8 mouse cellular contexts compared by ENCODE assay signal in the genomic region with DNA sequence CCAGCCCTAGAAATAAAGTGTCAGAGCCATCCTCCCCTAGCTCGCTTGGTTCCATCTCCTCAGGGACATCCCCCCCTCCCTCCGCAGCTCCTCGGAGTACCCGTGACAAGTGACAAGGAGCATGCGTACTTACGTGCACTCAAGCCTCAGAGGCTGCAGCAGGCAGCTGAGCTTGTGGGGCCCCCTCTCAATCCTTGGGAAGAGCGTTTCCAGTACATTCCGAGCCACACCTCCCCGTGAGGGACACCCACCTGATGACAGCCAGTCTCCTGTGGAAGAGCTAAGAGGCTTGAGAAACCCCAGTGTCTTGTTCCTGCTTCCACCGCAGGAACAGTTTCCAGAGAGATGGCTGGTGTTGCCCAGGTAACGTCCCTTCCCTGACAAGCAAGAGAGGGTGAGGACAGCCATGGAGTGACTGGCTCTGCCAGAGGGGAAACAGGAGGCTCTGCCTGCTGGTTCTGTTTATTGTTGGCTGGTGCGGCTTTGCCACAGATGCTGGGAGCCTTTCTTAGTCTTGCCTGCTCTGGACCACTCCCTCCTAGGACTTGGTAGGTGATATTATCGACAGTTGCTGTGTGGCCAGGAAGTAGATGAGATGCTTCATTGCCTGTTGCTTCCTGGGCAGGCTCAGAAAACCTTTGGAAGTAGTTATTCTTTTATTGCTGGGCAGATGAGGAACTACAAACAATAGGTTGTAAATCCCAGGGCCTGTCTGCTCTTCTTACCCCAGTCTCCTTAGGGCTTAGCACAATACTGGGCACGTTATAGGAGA.
A peak's percentile ranks its signal among the peaks of the same experiment; 100 is the strongest.
DNase-seq lines count a peak whose midpoint lies in the region; ATAC-seq lines count a peak whose summit lies in the region.

No protein-coding gene starts in this region.

- no peaks in the 10 kb centered on the region for H3K36me3 ChIP-seq in heart, embryonic 10.5 days
- H3K36me3 ChIP-seq in hindbrain, embryonic 11.5 days (ENCODE audit: control insufficient read depth, insufficient read depth, low read length): no peaks in the 10 kb centered on the region
- H3K36me3 ChIP-seq in limb, embryonic 15.5 days: no peaks in the 10 kb centered on the region

- peak overlapping the region; percentile 38 for H3K4me3 ChIP-seq in heart, embryonic 10.5 days
- H3K4me3 ChIP-seq in hindbrain, embryonic 11.5 days (ENCODE audit: low read depth, low read length): no peak overlapping the region
- H3K4me3 ChIP-seq in limb, embryonic 15.5 days: no peak overlapping the region

- H3K9ac ChIP-seq in hindbrain, embryonic 11.5 days (ENCODE audit: low read depth, low read length): no peak overlapping the region
- no peak overlapping the region for H3K9ac ChIP-seq in limb, embryonic 15.5 days

- H3K27ac ChIP-seq in heart, embryonic 10.5 days: peak overlapping the region; percentile 63
- 0 out of 2 replicates have a peak overlapping the region, but pooled peaks have one; percentile 3 for H3K27ac ChIP-seq in hindbrain, embryonic 11.5 days (ENCODE audit: low read depth, low read length)
- H3K27ac ChIP-seq in limb, embryonic 15.5 days: peak overlapping the region; percentile 1

- no peaks in the 10 kb centered on the region for H3K9me3 ChIP-seq in heart, embryonic 10.5 days
- no peaks in the 10 kb centered on the region for H3K9me3 ChIP-seq in hindbrain, embryonic 11.5 days (ENCODE audit: control insufficient read depth, low read length)
- no peaks in the 10 kb centered on the region for H3K9me3 ChIP-seq in limb, embryonic 15.5 days

- 22% methylated on average over 14 of the region's 14 CpGs for WGBS in heart, embryonic 10.5 days
- 53% methylated on average over 14 of the region's 14 CpGs for WGBS in hindbrain, embryonic 11.5 days
- 20% methylated on average over 14 of the region's 14 CpGs for WGBS in limb, embryonic 15.5 days

- peak; percentile 43; the same call in 1 of the 2 replicates for ATAC-seq in hindbrain, embryonic 11.5 days (ENCODE audit: low FRiP score)
- ATAC-seq in limb, embryonic 15.5 days (ENCODE audit: insufficient number of reproducible peaks, low FRiP score, low TSS enrichment, low read depth): no peak

- DNase-seq in heart, embryonic 10.5 days (ENCODE audit: low spot score): peak; percentile 92
- no peak for DNase-seq in heart, postnatal 4 days
- peak; percentile 84 for DNase-seq in brain, adult 2 months (ENCODE audit: low read depth, low spot score)
- DNase-seq in hindbrain, embryonic 11.5 days (ENCODE audit: low spot score): no peak
- DNase-seq in urinary bladder, postnatal 25 days (ENCODE audit: low spot score): no peak
- DNase-seq in T-cell, adult 2 months (ENCODE audit: low spot score): no peak
- DNase-seq in gastrocnemius, adult 8-10 months (ENCODE audit: low spot score in 2 of 2): no peak

- H3K27me3 ChIP-seq in heart, embryonic 10.5 days (ENCODE audit: insufficient read depth, poor library complexity, severe bottlenecking): no peaks in the 10 kb centered on the region
- no peaks in the 10 kb centered on the region for H3K27me3 ChIP-seq in hindbrain, embryonic 11.5 days (ENCODE audit: control insufficient read depth, insufficient read depth, low read length)
- no peaks in the 10 kb centered on the region for H3K27me3 ChIP-seq in limb, embryonic 15.5 days

- H3K4me1 ChIP-seq in heart, embryonic 10.5 days: peaks cover 53% of the 10 kb centered on the region
- peaks cover 11% of the 10 kb centered on the region; the same call in 1 of the 2 replicates for H3K4me1 ChIP-seq in hindbrain, embryonic 11.5 days (replicated peaks; ENCODE audit: control insufficient read depth, insufficient read depth, low read length)
- peaks cover 24% of the 10 kb centered on the region for H3K4me1 ChIP-seq in limb, embryonic 15.5 days

- no peak overlapping the region for H3K4me2 ChIP-seq in hindbrain, embryonic 11.5 days (replicated peaks; ENCODE audit: low read depth, low read length)
- no peak overlapping the region for H3K4me2 ChIP-seq in limb, embryonic 15.5 days

Comparison
In these comparisons a context has a peak if more than half of its experiments do, and no peak if none do; other contexts are left out.
1. DNase-seq: peak in heart, embryonic 10.5 days (single experiment) and brain, adult 2 months (single experiment); none in heart, postnatal 4 days (single experiment), hindbrain, embryonic 11.5 days (single experiment), urinary bladder, postnatal 25 days (single experiment), T-cell, adult 2 months (single experiment) and gastrocnemius, adult 8-10 months (0 of 2).
2. H3K27ac ChIP-seq: peak in every context shown above with its lines; median percentile 63 in heart, embryonic 10.5 days; 3 in hindbrain, embryonic 11.5 days; 1 in limb, embryonic 15.5 days.